Comparison of ENCODE assay signal across 25 mouse cellular contexts in the genomic region with DNA sequence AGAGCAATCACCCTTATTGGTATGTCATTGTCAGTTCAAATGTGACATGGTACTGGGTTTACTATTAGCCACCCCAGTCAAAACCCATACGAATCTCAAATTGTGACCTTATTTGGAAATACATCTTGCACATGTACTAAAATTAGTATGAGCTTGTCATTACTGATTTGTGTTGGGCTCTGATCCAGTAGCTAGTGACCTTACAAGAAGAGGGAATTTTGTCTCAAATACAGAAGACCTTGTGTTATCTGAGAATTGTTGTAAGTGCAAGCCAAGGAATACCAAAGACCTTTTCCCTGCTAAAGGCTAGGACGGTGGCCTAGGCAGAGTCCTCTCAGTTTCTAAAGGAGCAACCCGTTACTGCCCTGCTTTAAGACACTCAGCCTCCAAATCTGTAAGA.
DNase-seq lines count a peak whose midpoint lies in the region; ATAC-seq and TF ChIP-seq lines count a peak whose summit lies in the region.
"Had no signal": no experiment of that assay in that cellular context is flagged by ENCODE, and none has a peak within 500 bp of the region (broad histone marks: within the 10 kb centered on the region; RNA-seq: fewer than 3 reads in every experiment).

No protein-coding gene starts in this region.

- WGBS in heart, embryonic 12.5 days: 63% methylated on average over 3 of the region's 3 CpGs
- 45% methylated on average over 3 of the region's 3 CpGs for WGBS in heart, embryonic 16.5 days
- 83% methylated on average over 3 of the region's 3 CpGs for WGBS in midbrain, embryonic 11.5 days
- WGBS in midbrain, embryonic 15.5 days: 87% methylated on average over 3 of the region's 3 CpGs
- WGBS in heart, postnatal 0 days: 32% methylated on average over 3 of the region's 3 CpGs
- WGBS in forebrain, postnatal 0 days: 88% methylated on average over 3 of the region's 3 CpGs

- H3K36me3 ChIP-seq in heart, embryonic 12.5 days: no peaks in the 10 kb centered on the region
- H3K36me3 ChIP-seq in heart, embryonic 16.5 days (ENCODE audit: control insufficient read depth, insufficient read depth): no peaks in the 10 kb centered on the region
- no peaks in the 10 kb centered on the region for H3K36me3 ChIP-seq in midbrain, embryonic 11.5 days (ENCODE audit: control insufficient read depth, insufficient read depth, low read length)
- H3K36me3 ChIP-seq in midbrain, embryonic 15.5 days (replicated peaks): no peaks in the 10 kb centered on the region
- no peaks in the 10 kb centered on the region for H3K36me3 ChIP-seq in heart, postnatal 0 days (replicated peaks; ENCODE audit: control insufficient read depth, insufficient read depth, low read length)
- no peaks in the 10 kb centered on the region for H3K36me3 ChIP-seq in forebrain, postnatal 0 days (ENCODE audit: insufficient read depth)
- H3K36me3 ChIP-seq: embryonic facial prominence, embryonic 12.5 days; forebrain, embryonic 12.5 days; G1E; limb, embryonic 15.5 days; midbrain, embryonic 13.5 days had no signal

- no peak for ATAC-seq in heart, embryonic 12.5 days (ENCODE audit: insufficient number of reproducible peaks, low FRiP score)
- peak; percentile 58; the same call in 1 of the 2 replicates for ATAC-seq in heart, embryonic 16.5 days (replicated peaks; ENCODE audit: extremely low read depth, insufficient read depth, low FRiP score)
- no peak for ATAC-seq in midbrain, embryonic 11.5 days (ENCODE audit: low FRiP score)
- ATAC-seq in midbrain, embryonic 15.5 days (replicated peaks): no peak
- peak; percentile 80 for ATAC-seq in heart, postnatal 0 days (ENCODE audit: insufficient read depth, low read depth)
- ATAC-seq in forebrain, postnatal 0 days: no peak
- ATAC-seq: intestine, postnatal 0 days; midbrain, embryonic 13.5 days had no signal

- no peaks in the 10 kb centered on the region for H3K27me3 ChIP-seq in heart, embryonic 12.5 days (replicated peaks)
- no peaks in the 10 kb centered on the region for H3K27me3 ChIP-seq in heart, embryonic 16.5 days (ENCODE audit: control insufficient read depth, insufficient read depth, low read length)
- H3K27me3 ChIP-seq in midbrain, embryonic 11.5 days (ENCODE audit: control insufficient read depth, insufficient read depth, low read length): no peaks in the 10 kb centered on the region
- H3K27me3 ChIP-seq in midbrain, embryonic 15.5 days (replicated peaks): no peaks in the 10 kb centered on the region
- H3K27me3 ChIP-seq in heart, postnatal 0 days (ENCODE audit: control insufficient read depth, insufficient read depth, low read length): no peaks in the 10 kb centered on the region
- H3K27me3 ChIP-seq in forebrain, postnatal 0 days (ENCODE audit: insufficient read depth, low read length): no peaks in the 10 kb centered on the region
- H3K27me3 ChIP-seq: CH12.LX; embryonic facial prominence, embryonic 12.5 days; forebrain, embryonic 12.5 days; limb, embryonic 15.5 days; midbrain, embryonic 13.5 days had no signal

- TF ChIP-seq EP300 in heart, postnatal 0 days (IDR thresholded peaks at IDR 0.05; ENCODE audit: low read depth): no peak

- peak; percentile 16 to 17 for DNase-seq in heart, adult 18-20 months
- no peak for DNase-seq in heart, postnatal 36 days
- DNase-seq in midbrain, embryonic 11.5 days (ENCODE audit: low spot score, missing footprints): peak; percentile 65
- peak; percentile 82 for DNase-seq in heart, postnatal 0 days (ENCODE audit: low spot score)
- DNase-seq in forebrain, postnatal 0 days: no peak
- DNase-seq: adrenal gland, adult 8-10 months; B cell, adult 2 months; cerebellum, adult 9-11 months; left cerebral cortex, postnatal 4 days; lung, postnatal 10 days; right cerebral cortex, adult 18-20 months; right cerebral cortex, postnatal 4 days; thymus, postnatal 14 days had no signal

- no peak overlapping the region for H3K27ac ChIP-seq in heart, embryonic 12.5 days (ENCODE audit: poor library complexity, severe bottlenecking)
- H3K27ac ChIP-seq in heart, embryonic 16.5 days (ENCODE audit: low read length): peak overlapping the region; percentile 76
- no peak overlapping the region for H3K27ac ChIP-seq in midbrain, embryonic 11.5 days (ENCODE audit: low read depth, low read length)
- no peak overlapping the region for H3K27ac ChIP-seq in midbrain, embryonic 15.5 days
- H3K27ac ChIP-seq in heart, postnatal 0 days (ENCODE audit: low read depth): peak overlapping the region; percentile 64
- no peak overlapping the region for H3K27ac ChIP-seq in forebrain, postnatal 0 days (ENCODE audit: low read depth, low read length)
- H3K27ac ChIP-seq: embryonic facial prominence, embryonic 12.5 days; forebrain, embryonic 12.5 days; kidney, postnatal 0 days; limb, embryonic 15.5 days; midbrain, embryonic 13.5 days had no signal

- H3K9me3 ChIP-seq in heart, embryonic 12.5 days (replicated peaks): no peaks in the 10 kb centered on the region
- no peaks in the 10 kb centered on the region for H3K9me3 ChIP-seq in heart, embryonic 16.5 days (replicated peaks; ENCODE audit: control insufficient read depth, low read length)
- H3K9me3 ChIP-seq in midbrain, embryonic 11.5 days (ENCODE audit: control insufficient read depth, low read length): no peaks in the 10 kb centered on the region
- no peaks in the 10 kb centered on the region for H3K9me3 ChIP-seq in midbrain, embryonic 15.5 days
- no peaks in the 10 kb centered on the region for H3K9me3 ChIP-seq in heart, postnatal 0 days (replicated peaks; ENCODE audit: control insufficient read depth, low read length)
- no peaks in the 10 kb centered on the region for H3K9me3 ChIP-seq in forebrain, postnatal 0 days (ENCODE audit: low read length)
- H3K9me3 ChIP-seq: embryonic facial prominence, embryonic 12.5 days; forebrain, embryonic 12.5 days; G1E; limb, embryonic 15.5 days; midbrain, embryonic 13.5 days had no signal

- no peak overlapping the region for H3K9ac ChIP-seq in heart, embryonic 12.5 days
- no peak overlapping the region for H3K9ac ChIP-seq in heart, embryonic 16.5 days (ENCODE audit: low read length)
- H3K9ac ChIP-seq in midbrain, embryonic 11.5 days (ENCODE audit: low read length): no peak overlapping the region
- no peak overlapping the region for H3K9ac ChIP-seq in midbrain, embryonic 15.5 days
- H3K9ac ChIP-seq in heart, postnatal 0 days (replicated peaks; ENCODE audit: low read depth, low read length): no peak overlapping the region
- no peak overlapping the region for H3K9ac ChIP-seq in forebrain, postnatal 0 days
- H3K9ac ChIP-seq: embryonic facial prominence, embryonic 12.5 days; forebrain, embryonic 12.5 days; limb, embryonic 15.5 days; midbrain, embryonic 13.5 days had no signal

- H3K4me2 ChIP-seq in heart, embryonic 12.5 days: no peak overlapping the region
- no peak overlapping the region for H3K4me2 ChIP-seq in heart, embryonic 16.5 days (ENCODE audit: low read depth, low read length)
- no peak overlapping the region for H3K4me2 ChIP-seq in midbrain, embryonic 11.5 days
- H3K4me2 ChIP-seq in midbrain, embryonic 15.5 days: no peak overlapping the region
- no peak overlapping the region for H3K4me2 ChIP-seq in heart, postnatal 0 days (ENCODE audit: low read depth, low read length)
- H3K4me2 ChIP-seq in forebrain, postnatal 0 days (ENCODE audit: low read depth): no peak overlapping the region
- H3K4me2 ChIP-seq: embryonic facial prominence, embryonic 12.5 days; forebrain, embryonic 12.5 days; limb, embryonic 15.5 days; midbrain, embryonic 13.5 days had no signal

- TF ChIP-seq CTCF in heart, postnatal 0 days (IDR thresholded peaks at IDR 0.05; ENCODE audit: low read depth): no peak
- TF ChIP-seq CTCF in forebrain, postnatal 0 days (IDR thresholded peaks at IDR 0.05; ENCODE audit: low read depth): no peak

- H3K4me1 ChIP-seq in heart, embryonic 12.5 days (replicated peaks): no peaks in the 10 kb centered on the region
- peaks cover 6% of the 10 kb centered on the region for H3K4me1 ChIP-seq in heart, embryonic 16.5 days (ENCODE audit: control insufficient read depth, insufficient read depth, low read length)
- no peaks in the 10 kb centered on the region for H3K4me1 ChIP-seq in midbrain, embryonic 11.5 days (ENCODE audit: control insufficient read depth, insufficient read depth, low read length)
- no peaks in the 10 kb centered on the region for H3K4me1 ChIP-seq in midbrain, embryonic 15.5 days
- 0 out of 2 replicates have a peak, but pooled peaks cover 13% of the 10 kb centered on the region for H3K4me1 ChIP-seq in heart, postnatal 0 days (ENCODE audit: control insufficient read depth, insufficient read depth)
- no peaks in the 10 kb centered on the region for H3K4me1 ChIP-seq in forebrain, postnatal 0 days (ENCODE audit: insufficient read depth)
- H3K4me1 ChIP-seq: forebrain, embryonic 12.5 days; limb, embryonic 15.5 days; midbrain, embryonic 13.5 days had no signal

- H3K4me3 ChIP-seq in heart, embryonic 12.5 days: no peak overlapping the region
- no peak overlapping the region for H3K4me3 ChIP-seq in heart, embryonic 16.5 days (ENCODE audit: low read length)
- no peak overlapping the region for H3K4me3 ChIP-seq in midbrain, embryonic 11.5 days (ENCODE audit: low read depth, low read length)
- no peak overlapping the region for H3K4me3 ChIP-seq in midbrain, embryonic 15.5 days
- no peak overlapping the region for H3K4me3 ChIP-seq in heart, postnatal 0 days (ENCODE audit: low read depth, low read length)
- H3K4me3 ChIP-seq in forebrain, postnatal 0 days (ENCODE audit: low read depth, low read length): no peak overlapping the region
- H3K4me3 ChIP-seq: embryonic facial prominence, embryonic 12.5 days; erythroblast, embryonic 14.5 days; forebrain, embryonic 12.5 days; limb, embryonic 15.5 days; midbrain, embryonic 13.5 days had no signal

- intact Hi-C loops in heart, postnatal 36 days (cut with DNase I): no loop called here

Comparison
In these comparisons a context has a peak if more than half of its experiments do, and no peak if none do; other contexts are left out.
1. DNase-seq: peak in heart, adult 18-20 months (2 of 2), midbrain, embryonic 11.5 days (single experiment) and heart, postnatal 0 days (single experiment); none in heart, postnatal 36 days (0 of 2) and forebrain, postnatal 0 days (single experiment).
2. ATAC-seq: peak in heart, embryonic 16.5 days (single experiment) and heart, postnatal 0 days (single experiment); none in heart, embryonic 12.5 days (single experiment), midbrain, embryonic 11.5 days (single experiment), midbrain, embryonic 15.5 days (single experiment) and forebrain, postnatal 0 days (single experiment).
3. H3K27ac ChIP-seq: peak in heart, embryonic 16.5 days (single experiment) and heart, postnatal 0 days (single experiment); none in heart, embryonic 12.5 days (single experiment), midbrain, embryonic 11.5 days (single experiment), midbrain, embryonic 15.5 days (single experiment) and forebrain, postnatal 0 days (single experiment).